9 mouse cellular contexts compared by ENCODE assay signal in genomic region chr6:135296267-135296666, GRCm38 (mm10). TPM values are rescaled to one million over a fixed set of nuclear protein-coding genes. Genes with fewer than 3 reads are reported as not detected.
DNase-seq lines count a peak whose midpoint lies in the region; ATAC-seq and TF ChIP-seq lines count a peak whose summit lies in the region.
"Had no signal": no experiment of that assay in that cellular context is flagged by ENCODE, and none has a peak within 500 bp of the region (broad histone marks: within the 10 kb centered on the region; RNA-seq: fewer than 3 reads in every experiment).

No protein-coding gene starts in this region.

- ATAC-seq in embryonic facial prominence, embryonic 15.5 days (ENCODE audit: insufficient number of reproducible peaks, low FRiP score, low TSS enrichment, low read depth), result no peak; the same call in 1 of the 2 replicates
- peak; percentile 58; the same call in 1 of the 2 replicates for ATAC-seq in neutrophil, adult 5-6 weeks (ENCODE audit: extremely low read depth, insufficient number of reproducible peaks, low FRiP score, poor library complexity, severe bottlenecking)
- no peak for ATAC-seq in forebrain, embryonic 13.5 days

- no peak for TF ChIP-seq CTCF in liver, adult 2 months (IDR thresholded peaks at IDR 0.05; ENCODE audit: low read depth, low read length)

- no peaks in the 10 kb centered on the region for H3K79me2 ChIP-seq in liver, adult 2 months (ENCODE audit: control insufficient read depth, insufficient read depth, low read length)

- TF ChIP-seq POLR2A in liver, adult 2 months (IDR thresholded peaks at IDR 0.05; ENCODE audit: extremely low read depth, insufficient read depth, low read length), result no peak

- H3K9me3 ChIP-seq in embryonic facial prominence, embryonic 15.5 days (replicated peaks), result no peaks in the 10 kb centered on the region
- H3K9me3 ChIP-seq in forebrain, embryonic 13.5 days (replicated peaks), result no peaks in the 10 kb centered on the region
- H3K9me3 ChIP-seq: embryonic facial prominence, embryonic 12.5 days had no signal

- H3K9ac ChIP-seq in embryonic facial prominence, embryonic 15.5 days, result no peak overlapping the region
- H3K9ac ChIP-seq in liver, adult 2 months (ENCODE audit: low read depth, low read length), result no peak overlapping the region
- H3K9ac ChIP-seq in forebrain, embryonic 13.5 days, result no peak overlapping the region
- H3K9ac ChIP-seq: embryonic facial prominence, embryonic 12.5 days had no signal

- H3K4me2 ChIP-seq in embryonic facial prominence, embryonic 15.5 days (replicated peaks), result peak overlapping the region; percentile 21; the same call in 1 of the 2 replicates
- no peak overlapping the region for H3K4me2 ChIP-seq in forebrain, embryonic 13.5 days
- H3K4me2 ChIP-seq: embryonic facial prominence, embryonic 12.5 days had no signal

- no peak overlapping the region for H3K4me3 ChIP-seq in embryonic facial prominence, embryonic 15.5 days (replicated peaks)
- H3K4me3 ChIP-seq in liver, adult 2 months (ENCODE audit: insufficient read depth, low read depth, low read length), result no peak overlapping the region
- no peak overlapping the region for H3K4me3 ChIP-seq in forebrain, embryonic 13.5 days
- H3K4me3 ChIP-seq: embryonic facial prominence, embryonic 12.5 days had no signal

- H3K27me3 ChIP-seq in embryonic facial prominence, embryonic 15.5 days, result no peaks in the 10 kb centered on the region
- H3K27me3 ChIP-seq in liver, adult 2 months (ENCODE audit: control insufficient read depth, insufficient read depth, low read length), result no peaks in the 10 kb centered on the region
- no peaks in the 10 kb centered on the region for H3K27me3 ChIP-seq in forebrain, embryonic 13.5 days
- H3K27me3 ChIP-seq: embryonic facial prominence, embryonic 12.5 days had no signal

- H3K36me3 ChIP-seq in embryonic facial prominence, embryonic 15.5 days, result no peaks in the 10 kb centered on the region
- H3K36me3 ChIP-seq in liver, adult 2 months (ENCODE audit: control insufficient read depth, insufficient read depth, low read length), result no peaks in the 10 kb centered on the region
- H3K36me3 ChIP-seq in forebrain, embryonic 13.5 days (ENCODE audit: poor library complexity, severe bottlenecking), result no peaks in the 10 kb centered on the region
- H3K36me3 ChIP-seq: embryonic facial prominence, embryonic 12.5 days had no signal

- peak; percentile 30 to 36 for DNase-seq in spleen, adult 18-20 months
- DNase-seq in spleen, adult 12 weeks (ENCODE audit: low spot score), result no peak
- peak; percentile 27 for DNase-seq in liver, adult 2 months (ENCODE audit: extremely low read depth, low read depth, low spot score)
- DNase-seq in Muller cell, postnatal 12 days (ENCODE audit: inconsistent ontology term), result no peak

- WGBS in embryonic facial prominence, embryonic 15.5 days, result 56% methylated on average over 17 of the region's 17 CpGs
- 64% methylated on average over 17 of the region's 17 CpGs for WGBS in liver, adult 2 months
- WGBS in forebrain, embryonic 13.5 days, result 86% methylated on average over 17 of the region's 17 CpGs

- peaks cover 30% of the 10 kb centered on the region for H3K4me1 ChIP-seq in embryonic facial prominence, embryonic 15.5 days
- H3K4me1 ChIP-seq in liver, adult 2 months (ENCODE audit: control insufficient read depth, insufficient read depth, low read length), result 0 out of 2 replicates have a peak, but pooled peaks cover 2% of the 10 kb centered on the region
- H3K4me1 ChIP-seq in forebrain, embryonic 13.5 days, result no peaks in the 10 kb centered on the region

- peak overlapping the region; percentile 90 for H3K27ac ChIP-seq in embryonic facial prominence, embryonic 15.5 days (replicated peaks)
- H3K27ac ChIP-seq in liver, adult 2 months (replicated peaks; ENCODE audit: insufficient read depth, low read depth, low read length), result no peak overlapping the region
- H3K27ac ChIP-seq in forebrain, embryonic 13.5 days, result no peak overlapping the region
- H3K27ac ChIP-seq: embryonic facial prominence, embryonic 12.5 days had no signal

RNA-seq across cellular contexts. Expression of gene Pbp2, which starts 13.9 kb away (rescaled TPM):
- 0.91 and 1.5 TPM in 2 replicates for polyA plus RNA-seq in embryonic facial prominence, embryonic 15.5 days (2015; fragmentation: Nextera tagmentation; extraction: Ambion mirVana)
- total RNA-seq in liver, adult 2 months (2014; rRNA removed), result not detected in 2 replicates
- polyA plus RNA-seq in liver, adult 2 months (2012; rRNA removed), result not detected in 2 replicates
- 1.9 TPM in 1 of 2 replicates, not detected in the other for total RNA-seq in neutrophil, adult 5-6 weeks (2017)
- polyA plus RNA-seq in forebrain, embryonic 13.5 days (2015; fragmentation: Nextera tagmentation; extraction: Ambion mirVana), result not detected in 2 replicates
- polyA plus RNA-seq: embryonic facial prominence, embryonic 12.5 days had no signal

RNA-seq across cellular contexts. Expression of gene Gsg1, which starts 42.1 kb away (rescaled TPM):
- 2.1 and 2.6 TPM in 2 replicates for polyA plus RNA-seq in embryonic facial prominence, embryonic 15.5 days (2015; fragmentation: Nextera tagmentation; extraction: Ambion mirVana)
- total RNA-seq in liver, adult 2 months (2014; rRNA removed), result 0.13 TPM in 1 of 2 replicates, not detected in the other
- 0.16 and 0.29 TPM in 2 replicates for polyA plus RNA-seq in liver, adult 2 months (2012; rRNA removed)
- not detected in 2 replicates for total RNA-seq in neutrophil, adult 5-6 weeks (2017)
- 0.41 and 0.48 TPM in 2 replicates for polyA plus RNA-seq in forebrain, embryonic 13.5 days (2015; fragmentation: Nextera tagmentation; extraction: Ambion mirVana)
- total RNA-seq: layer of hippocampus, postnatal 10 days had no signal

Comparison
In these comparisons a context has a peak if more than half of its experiments do, and no peak if none do; other contexts are left out.
1. DNase-seq: peak in spleen, adult 18-20 months (2 of 2) and liver, adult 2 months (single experiment); none in spleen, adult 12 weeks (single experiment) and Muller cell, postnatal 12 days (single experiment).